Mouse (Mus musculus): Measurements from ENCODE around the gene Magea10.

The Magea10 gene

GRCm38 (mm10) chrX:72386758-72387157 lies at the start of gene Magea10:
TSS of gene Magea10 (minus strand) at chrX:72386858.
- DNase-seq: no peak

- DNase-seq: no peak
Observed at GRCm38 (mm10) chrX:72381972-72382371, 4.7 kb downstream of the Magea10 start.
